Mouse (Mus musculus): Measurements from ENCODE around the gene Mmp21. TPM values are rescaled to one million over a fixed set of nuclear protein-coding genes. Genes with fewer than 3 reads are reported as not detected.

Gene Mmp21
- polyA plus RNA-seq, 1 experiment from 2014 or later = not detected

DNA sequence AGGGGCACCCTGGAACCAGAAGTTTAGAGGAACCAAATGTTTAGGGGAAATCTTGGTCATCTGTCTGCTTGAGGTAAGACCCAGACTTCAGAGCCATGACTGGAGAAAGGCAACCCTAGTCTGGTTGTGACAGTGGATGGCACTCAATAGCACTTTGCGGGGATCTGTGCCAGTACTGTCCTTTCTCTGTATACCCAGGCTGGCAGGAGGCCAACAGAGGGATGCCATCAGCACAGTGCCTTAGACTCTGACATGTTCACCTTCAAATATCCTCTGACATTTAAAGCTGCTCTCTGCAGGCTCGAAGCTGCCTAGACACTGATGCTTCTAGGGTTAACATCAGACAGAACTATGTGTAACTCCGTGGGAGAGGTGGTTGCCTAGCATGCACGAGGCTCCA, 422 bp downstream of the Mmp21 start:
- no peak for ATAC-seq (replicated peaks; ENCODE audit: low FRiP score)
- H3K4me3 ChIP-seq (ENCODE audit: low read depth, low read length) = no peak overlapping the region
- no peak overlapping the region for H3K27ac ChIP-seq (ENCODE audit: low read depth, low read length)
- H3K36me3 ChIP-seq (ENCODE audit: control insufficient read depth, insufficient read depth, low read length) = no peaks in the 10 kb centered on the region
- WGBS = 85% methylated on average over 4 of the region's 4 CpGs
- no peaks in the 10 kb centered on the region; the same call in 1 of the 2 replicates for H3K9me3 ChIP-seq (ENCODE audit: control insufficient read depth, low read length)
- H3K4me2 ChIP-seq (ENCODE audit: low read depth, low read length, severe bottlenecking) = no peak overlapping the region
- H3K4me1 ChIP-seq (replicated peaks; ENCODE audit: control insufficient read depth, insufficient read depth, low read length) = no peaks in the 10 kb centered on the region
- H3K9ac ChIP-seq (ENCODE audit: low read length) = no peak overlapping the region
- H3K27me3 ChIP-seq (ENCODE audit: control insufficient read depth, insufficient read depth, low read length) = no peaks in the 10 kb centered on the region
- no peak for DNase-seq (ENCODE audit: low spot score)

DNA sequence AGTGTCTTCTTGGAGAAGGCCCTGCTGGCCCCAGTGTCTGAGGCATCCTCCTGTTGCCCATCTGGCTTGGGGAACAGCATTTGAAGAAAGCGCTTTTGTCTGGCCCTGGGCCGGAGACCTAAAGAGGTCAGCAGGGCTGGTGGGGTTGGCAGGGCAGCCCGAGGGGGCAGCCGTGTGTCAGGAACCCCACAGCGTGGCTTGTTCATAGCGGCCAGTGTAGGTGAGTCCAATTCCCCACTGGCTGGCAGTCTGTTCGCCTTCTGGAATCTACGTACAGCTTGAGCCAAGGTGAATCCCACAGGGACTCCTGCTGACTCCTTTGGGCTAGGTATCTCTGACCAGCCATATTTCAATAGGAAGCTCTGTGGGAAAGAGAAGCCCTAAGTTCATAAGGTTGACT, 1.1 kb downstream of the Mmp21 start:
- Histone ChIP-seq H3K9me3 (ENCODE audit: control insufficient read depth, low read length) (no peaks in the 10 kb centered on the region), H3K27ac (ENCODE audit: low read depth, low read length) (no peak overlapping the region), H3K4me1 (replicated peaks; ENCODE audit: control insufficient read depth, insufficient read depth, low read length) (no peaks in the 10 kb centered on the region), H3K4me2 (ENCODE audit: low read depth, low read length, severe bottlenecking) (no peak overlapping the region), H3K27me3 (ENCODE audit: control insufficient read depth, insufficient read depth, low read length) (no peaks in the 10 kb centered on the region), H3K36me3 (ENCODE audit: control insufficient read depth, insufficient read depth, low read length) (no peaks in the 10 kb centered on the region), H3K9ac (ENCODE audit: low read length) (no peak overlapping the region), H3K4me3 (ENCODE audit: low read depth, low read length) (no peak overlapping the region)
- ATAC-seq (replicated peaks; ENCODE audit: low FRiP score) = no peak
- WGBS = 92% methylated on average over 8 of the region's 8 CpGs
- no peak for DNase-seq (ENCODE audit: low spot score)

DNA sequence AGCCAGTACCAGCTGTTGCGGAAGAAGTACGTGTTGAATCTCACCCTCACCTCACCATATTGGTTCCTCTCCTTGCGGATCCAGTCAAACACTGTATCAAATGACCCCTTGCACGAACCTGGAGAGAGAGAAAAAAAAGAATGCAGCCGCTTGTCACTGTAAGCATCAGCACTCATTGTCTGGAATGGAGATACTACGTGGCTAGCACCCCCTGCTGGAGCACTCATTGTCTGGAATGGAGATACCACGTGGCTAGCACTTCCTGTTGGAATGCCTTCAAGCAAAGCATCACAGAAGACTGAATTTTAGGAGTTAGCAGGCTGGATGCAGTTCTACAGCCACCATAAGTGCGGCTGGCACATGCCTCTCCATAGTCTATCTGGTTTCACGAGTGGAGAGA, 3.9 kb downstream of the Mmp21 start:
- H3K4me2 ChIP-seq (ENCODE audit: low read depth, low read length, severe bottlenecking) = no peak overlapping the region
- DNase-seq (ENCODE audit: low spot score) = peak; percentile 57
- ATAC-seq (replicated peaks; ENCODE audit: low FRiP score) = no peak
- 74% methylated on average over 9 of the region's 9 CpGs for WGBS
- H3K9me3 ChIP-seq (ENCODE audit: control insufficient read depth, low read length) = no peaks in the 10 kb centered on the region
- H3K4me1 ChIP-seq (replicated peaks; ENCODE audit: control insufficient read depth, insufficient read depth, low read length) = no peaks in the 10 kb centered on the region
- no peaks in the 10 kb centered on the region for H3K27me3 ChIP-seq (ENCODE audit: control insufficient read depth, insufficient read depth, low read length)
- no peak overlapping the region for H3K27ac ChIP-seq (ENCODE audit: low read depth, low read length)
- H3K9ac ChIP-seq (ENCODE audit: low read length) = no peak overlapping the region
- H3K4me3 ChIP-seq (ENCODE audit: low read depth, low read length) = no peak overlapping the region
- H3K36me3 ChIP-seq (ENCODE audit: control insufficient read depth, insufficient read depth, low read length) = no peaks in the 10 kb centered on the region; the same call in 1 of the 2 replicates

DNA sequence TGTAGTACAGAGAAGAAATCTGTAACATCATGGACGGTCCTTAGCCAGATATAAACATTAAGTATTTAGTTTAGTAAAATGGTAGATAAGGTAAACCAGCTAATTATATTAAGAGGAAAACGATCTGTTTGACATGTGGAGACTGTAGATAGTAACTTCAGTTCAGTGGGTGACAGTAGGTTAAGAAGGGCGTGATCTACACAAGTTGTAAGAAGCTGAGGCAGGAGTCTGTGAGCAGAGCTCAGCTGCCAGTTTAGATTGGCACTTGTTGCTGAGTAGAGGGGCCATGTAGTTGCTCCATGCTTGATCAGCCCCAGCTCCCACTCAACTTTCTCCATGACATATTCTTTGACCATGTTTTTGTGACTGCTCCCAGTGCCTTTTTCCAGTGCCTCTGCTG, 9.0 kb downstream of the Mmp21 start:
- Histone ChIP-seq H3K27ac (ENCODE audit: low read depth, low read length) (no peak overlapping the region), H3K9me3 (ENCODE audit: control insufficient read depth, low read length) (no peaks in the 10 kb centered on the region), H3K4me1 (replicated peaks; ENCODE audit: control insufficient read depth, insufficient read depth, low read length) (no peaks in the 10 kb centered on the region), H3K27me3 (ENCODE audit: control insufficient read depth, insufficient read depth, low read length) (no peaks in the 10 kb centered on the region), H3K4me2 (ENCODE audit: low read depth, low read length, severe bottlenecking) (no peak overlapping the region), H3K36me3 (ENCODE audit: control insufficient read depth, insufficient read depth, low read length) (no peaks in the 10 kb centered on the region; the same call in 1 of the 2 replicates), H3K4me3 (ENCODE audit: low read depth, low read length) (no peak overlapping the region), H3K9ac (ENCODE audit: low read length) (no peak overlapping the region)
- WGBS = 90% methylated on average over 3 of the region's 3 CpGs
- DNase-seq (ENCODE audit: low spot score) = no peak
- no peak for ATAC-seq (replicated peaks; ENCODE audit: low FRiP score)

DNA sequence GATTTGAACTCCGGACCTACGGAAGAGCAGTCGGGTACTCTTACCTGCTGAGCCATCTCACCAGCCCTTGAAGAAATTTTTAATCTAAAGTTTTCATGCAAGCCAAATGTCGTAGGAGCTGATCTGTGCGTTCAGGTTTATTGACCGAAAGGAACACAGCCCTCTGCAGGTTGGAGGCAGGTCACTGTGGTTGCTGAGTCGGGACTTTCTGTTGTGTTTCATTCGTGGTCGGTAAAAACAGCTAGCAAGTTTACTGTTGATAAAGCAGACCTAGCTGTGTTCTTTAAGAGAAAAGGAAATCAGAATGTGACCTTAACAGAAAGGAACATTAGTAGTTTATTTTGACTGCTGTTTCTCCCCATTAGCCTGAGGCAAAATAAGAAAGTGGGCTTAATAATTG, 9.9 kb downstream of the Mmp21 start:
- Histone ChIP-seq H3K4me3 (ENCODE audit: low read depth, low read length) (no peak overlapping the region), H3K4me1 (replicated peaks; ENCODE audit: control insufficient read depth, insufficient read depth, low read length) (no peaks in the 10 kb centered on the region), H3K36me3 (ENCODE audit: control insufficient read depth, insufficient read depth, low read length) (peaks cover 4% of the 10 kb centered on the region; the same call in 1 of the 2 replicates), H3K27me3 (ENCODE audit: control insufficient read depth, insufficient read depth, low read length) (no peaks in the 10 kb centered on the region), H3K9me3 (ENCODE audit: control insufficient read depth, low read length) (no peaks in the 10 kb centered on the region), H3K27ac (ENCODE audit: low read depth, low read length) (no peak overlapping the region), H3K4me2 (ENCODE audit: low read depth, low read length, severe bottlenecking) (no peak overlapping the region), H3K9ac (ENCODE audit: low read length) (no peak overlapping the region)
- WGBS = 96% methylated on average over 9 of the region's 9 CpGs
- DNase-seq (ENCODE audit: low spot score) (no peak), ATAC-seq (replicated peaks; ENCODE audit: low FRiP score) (no peak)

DNA sequence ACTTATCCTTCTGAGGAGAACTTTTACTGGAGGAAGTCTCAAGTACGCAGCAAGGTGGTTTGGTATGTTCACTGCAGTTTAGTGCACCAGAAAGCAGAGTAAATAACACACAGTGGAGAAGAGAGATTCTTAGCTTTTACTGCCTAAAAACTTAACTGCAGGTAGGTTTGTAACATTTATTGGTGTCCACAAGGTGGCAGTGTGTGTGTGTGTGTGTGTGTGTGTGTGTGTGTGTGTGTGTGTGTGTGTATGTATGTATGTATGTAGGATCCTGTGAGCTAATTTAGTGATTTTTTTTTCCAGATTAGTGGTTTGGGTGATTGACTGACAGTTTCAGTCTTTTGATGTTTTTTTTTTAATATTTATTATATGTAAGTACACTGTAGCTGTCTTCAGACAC, 10.8 kb downstream of the Mmp21 start:
- Histone ChIP-seq H3K27ac (ENCODE audit: low read depth, low read length) (no peak overlapping the region), H3K9ac (ENCODE audit: low read length) (no peak overlapping the region), H3K9me3 (ENCODE audit: control insufficient read depth, low read length) (no peaks in the 10 kb centered on the region), H3K4me2 (ENCODE audit: low read depth, low read length, severe bottlenecking) (no peak overlapping the region), H3K27me3 (ENCODE audit: control insufficient read depth, insufficient read depth, low read length) (no peaks in the 10 kb centered on the region), H3K36me3 (ENCODE audit: control insufficient read depth, insufficient read depth, low read length) (peaks cover 6% of the 10 kb centered on the region; the same call in 1 of the 2 replicates), H3K4me3 (ENCODE audit: low read depth, low read length) (no peak overlapping the region), H3K4me1 (replicated peaks; ENCODE audit: control insufficient read depth, insufficient read depth, low read length) (no peaks in the 10 kb centered on the region)
- DNase-seq (ENCODE audit: low spot score) = no peak
- WGBS = 90% methylated on average over 1 of the region's 1 CpGs
- no peak for ATAC-seq (replicated peaks; ENCODE audit: low FRiP score)

DNA sequence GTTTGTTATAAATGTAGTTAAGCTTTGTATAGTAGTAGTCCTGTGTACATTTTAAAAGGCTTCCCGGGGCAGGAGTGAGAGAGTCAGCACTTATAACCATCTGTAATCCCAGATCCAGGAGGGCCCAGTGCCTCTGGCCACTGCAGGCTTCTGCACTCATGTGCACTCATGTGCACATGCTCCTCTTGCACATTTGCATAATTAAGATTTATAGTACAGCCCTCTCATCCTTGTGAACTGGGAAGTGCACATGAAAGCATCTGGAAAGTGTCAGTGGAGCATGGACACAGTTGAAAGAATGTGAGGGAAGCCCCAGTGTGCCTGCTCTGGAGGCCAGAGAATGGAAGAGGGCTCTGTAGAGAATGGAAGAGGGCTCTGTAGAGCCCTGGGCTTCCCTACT, 17.4 kb downstream of the Mmp21 start:
- ATAC-seq (replicated peaks; ENCODE audit: low FRiP score) (no peak), DNase-seq (ENCODE audit: low spot score) (no peak)
- Histone ChIP-seq H3K4me1 (replicated peaks; ENCODE audit: control insufficient read depth, insufficient read depth, low read length) (no peaks in the 10 kb centered on the region), H3K27ac (ENCODE audit: low read depth, low read length) (no peak overlapping the region), H3K4me3 (ENCODE audit: low read depth, low read length) (no peak overlapping the region), H3K27me3 (ENCODE audit: control insufficient read depth, insufficient read depth, low read length) (no peaks in the 10 kb centered on the region), H3K36me3 (ENCODE audit: control insufficient read depth, insufficient read depth, low read length) (peaks cover 8% of the 10 kb centered on the region; the same call in 1 of the 2 replicates), H3K9ac (ENCODE audit: low read length) (no peak overlapping the region), H3K9me3 (ENCODE audit: control insufficient read depth, low read length) (no peaks in the 10 kb centered on the region), H3K4me2 (ENCODE audit: low read depth, low read length, severe bottlenecking) (no peak overlapping the region)
- 87% methylated on average over 1 of the region's 1 CpGs for WGBS

DNA sequence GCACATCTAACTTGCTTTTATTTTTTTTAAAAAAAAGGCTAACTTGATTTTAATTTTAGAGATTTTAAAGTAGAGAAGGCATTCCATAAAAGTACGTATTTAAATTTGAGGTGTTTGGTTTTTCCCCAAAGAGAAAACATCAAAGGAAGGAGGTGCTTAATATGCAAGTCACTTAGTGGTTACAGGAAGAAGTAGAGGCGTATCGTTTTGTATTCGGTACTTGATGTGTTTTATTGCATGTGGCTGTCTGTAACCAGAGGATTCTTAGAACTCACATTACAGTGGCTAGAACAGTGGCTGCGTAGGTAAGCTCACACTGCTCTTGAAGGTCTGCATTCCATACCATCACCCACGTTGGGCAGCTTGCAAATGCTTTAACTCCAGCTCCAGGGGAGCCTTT, 34.1 kb downstream of the Mmp21 start:
- H3K4me3 ChIP-seq (ENCODE audit: low read depth, low read length) = no peak overlapping the region
- H3K4me2 ChIP-seq (ENCODE audit: low read depth, low read length, severe bottlenecking) = no peak overlapping the region
- no peak overlapping the region for H3K9ac ChIP-seq (ENCODE audit: low read length)
- no peak for DNase-seq (ENCODE audit: low spot score)
- no peaks in the 10 kb centered on the region for H3K27me3 ChIP-seq (ENCODE audit: control insufficient read depth, insufficient read depth, low read length)
- 90% methylated on average over 6 of the region's 6 CpGs for WGBS
- no peaks in the 10 kb centered on the region for H3K9me3 ChIP-seq (ENCODE audit: control insufficient read depth, low read length)
- ATAC-seq (replicated peaks; ENCODE audit: low FRiP score) = no peak
- H3K36me3 ChIP-seq (ENCODE audit: control insufficient read depth, insufficient read depth, low read length) = peaks cover 11% of the 10 kb centered on the region; the same call in 1 of the 2 replicates
- no peaks in the 10 kb centered on the region for H3K4me1 ChIP-seq (replicated peaks; ENCODE audit: control insufficient read depth, insufficient read depth, low read length)
- H3K27ac ChIP-seq (ENCODE audit: low read depth, low read length) = no peak overlapping the region

DNA sequence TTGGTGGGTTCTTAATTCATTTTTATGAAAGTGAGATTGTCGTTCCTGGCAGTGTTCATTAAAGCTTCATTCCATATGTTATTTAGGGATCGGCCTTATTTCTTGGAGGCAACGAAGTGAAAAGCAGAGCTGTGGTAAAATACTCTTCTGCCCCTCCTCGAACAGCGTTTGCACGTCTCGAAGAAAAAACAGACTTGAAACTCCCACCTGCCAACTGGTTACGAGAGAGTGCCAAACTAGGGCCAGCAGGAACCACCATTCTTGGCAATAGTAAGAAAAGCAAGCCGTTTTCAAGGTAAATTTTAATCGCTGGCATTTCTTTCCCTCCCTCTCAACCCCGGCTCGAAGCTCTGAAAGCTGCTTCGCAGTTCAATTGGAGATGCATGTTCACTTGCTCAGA, 41.0 kb downstream of the Mmp21 start:
- H3K27me3 ChIP-seq (ENCODE audit: control insufficient read depth, insufficient read depth, low read length) = no peaks in the 10 kb centered on the region
- peaks cover 3% of the 10 kb centered on the region; the same call in 1 of the 2 replicates for H3K4me1 ChIP-seq (replicated peaks; ENCODE audit: control insufficient read depth, insufficient read depth, low read length)
- no peak overlapping the region for H3K9ac ChIP-seq (ENCODE audit: low read length)
- no peak for DNase-seq (ENCODE audit: low spot score)
- WGBS = 91% methylated on average over 13 of the region's 13 CpGs
- peaks cover 4% of the 10 kb centered on the region; the same call in 1 of the 2 replicates for H3K36me3 ChIP-seq (ENCODE audit: control insufficient read depth, insufficient read depth, low read length)
- peak overlapping the region; percentile 92; the same call in 1 of the 2 replicates for H3K4me3 ChIP-seq (ENCODE audit: low read depth, low read length)
- ATAC-seq (replicated peaks; ENCODE audit: low FRiP score) = no peak
- H3K27ac ChIP-seq (ENCODE audit: low read depth, low read length) = no peak overlapping the region
- H3K9me3 ChIP-seq (ENCODE audit: control insufficient read depth, low read length) = no peaks in the 10 kb centered on the region
- peak overlapping the region; percentile 92; the same call in 1 of the 2 replicates for H3K4me2 ChIP-seq (ENCODE audit: low read depth, low read length, severe bottlenecking)

Data from forebrain, embryonic 11.5 days (tissue).